8 mouse cellular contexts compared by ENCODE assay signal in genomic region chr9:66919981-66920380, GRCm38 (mm10). TPM values are rescaled to one million over a fixed set of nuclear protein-coding genes. Genes with fewer than 3 reads are reported as not detected.
DNase-seq lines count a peak whose midpoint lies in the region; ATAC-seq and TF ChIP-seq lines count a peak whose summit lies in the region.

No protein-coding gene starts in this region.

- H3K27me3 ChIP-seq in kidney, embryonic 16.5 days (ENCODE audit: insufficient read depth, low read length), result no peaks in the 10 kb centered on the region
- no peaks in the 10 kb centered on the region for H3K27me3 ChIP-seq in forebrain, embryonic 15.5 days
- H3K27me3 ChIP-seq in limb, embryonic 13.5 days, result no peaks in the 10 kb centered on the region
- no peaks in the 10 kb centered on the region for H3K27me3 ChIP-seq in neural tube, embryonic 14.5 days (ENCODE audit: control insufficient read depth, insufficient read depth, low read length)

- no peak for TF ChIP-seq CTCF in bone marrow macrophage, adult 2 months (IDR thresholded peaks at IDR 0.05; ENCODE audit: low read depth, low read length)

- WGBS in kidney, embryonic 16.5 days, result 0% methylated on average over 14 of the region's 14 CpGs
- 0% methylated on average over 14 of the region's 14 CpGs for WGBS in forebrain, embryonic 15.5 days
- WGBS in limb, embryonic 13.5 days, result under 1% methylated on average over 14 of the region's 14 CpGs
- 0% methylated on average over 14 of the region's 14 CpGs for WGBS in neural tube, embryonic 14.5 days

- H3K4me3 ChIP-seq in kidney, embryonic 16.5 days (ENCODE audit: low read length), result peak overlapping the region; percentile 99
- H3K4me3 ChIP-seq in bone marrow macrophage, adult 2 months (ENCODE audit: insufficient read depth, low read length), result peak overlapping the region; percentile 52
- peak overlapping the region; percentile 61 for H3K4me3 ChIP-seq in forebrain, embryonic 15.5 days
- peak overlapping the region; percentile 90 for H3K4me3 ChIP-seq in limb, embryonic 13.5 days
- peak overlapping the region; percentile 89 for H3K4me3 ChIP-seq in neural tube, embryonic 14.5 days (ENCODE audit: low read depth, low read length)

- no peak for TF ChIP-seq POLR2A in bone marrow macrophage, adult 2 months (IDR thresholded peaks at IDR 0.05; ENCODE audit: borderline replicate concordance, low read depth, low read length)

- no peaks in the 10 kb centered on the region for H3K36me3 ChIP-seq in kidney, embryonic 16.5 days (ENCODE audit: insufficient read depth, low read length)
- H3K36me3 ChIP-seq in forebrain, embryonic 15.5 days, result no peaks in the 10 kb centered on the region
- H3K36me3 ChIP-seq in limb, embryonic 13.5 days, result no peaks in the 10 kb centered on the region
- H3K36me3 ChIP-seq in neural tube, embryonic 14.5 days (ENCODE audit: control insufficient read depth, insufficient read depth, low read length), result no peaks in the 10 kb centered on the region

- DNase-seq in kidney, adult 9 months, result no peak
- DNase-seq in Muller cell, postnatal 12 days (ENCODE audit: inconsistent ontology term), result no peak
- no peak for DNase-seq in left cerebral cortex, postnatal 25 days (ENCODE audit: low spot score in 2 of 2)

- peak overlapping the region; percentile 93 for H3K4me2 ChIP-seq in kidney, embryonic 16.5 days (replicated peaks; ENCODE audit: low read depth, low read length)
- H3K4me2 ChIP-seq in forebrain, embryonic 15.5 days (replicated peaks), result peak overlapping the region; percentile 55
- peak overlapping the region; percentile 90 for H3K4me2 ChIP-seq in limb, embryonic 13.5 days (replicated peaks)
- peak overlapping the region; percentile 63 for H3K4me2 ChIP-seq in neural tube, embryonic 14.5 days (ENCODE audit: low read depth, low read length)

- intact Hi-C loops in left cerebral cortex, postnatal 25 days (cut with DNase I), result loop anchor here (1.0 to 10.0 kb wide), 4 partner anchors 43 to 275 kb away; partner anchors contain the start of genes Aph1c and Lactb

- H3K9me3 ChIP-seq in kidney, embryonic 16.5 days (ENCODE audit: low read length), result no peaks in the 10 kb centered on the region
- H3K9me3 ChIP-seq in forebrain, embryonic 15.5 days, result no peaks in the 10 kb centered on the region
- no peaks in the 10 kb centered on the region for H3K9me3 ChIP-seq in limb, embryonic 13.5 days
- H3K9me3 ChIP-seq in neural tube, embryonic 14.5 days (ENCODE audit: control insufficient read depth, low read length), result no peaks in the 10 kb centered on the region

- peak overlapping the region; percentile 62 for H3K9ac ChIP-seq in kidney, embryonic 16.5 days (replicated peaks; ENCODE audit: low read length)
- H3K9ac ChIP-seq in forebrain, embryonic 15.5 days (replicated peaks), result peak overlapping the region; percentile 46
- peak overlapping the region; percentile 66 for H3K9ac ChIP-seq in limb, embryonic 13.5 days
- peak overlapping the region; percentile 28; the same call in 1 of the 2 replicates for H3K9ac ChIP-seq in neural tube, embryonic 14.5 days (replicated peaks; ENCODE audit: low read depth, low read length)

- peaks cover 20% of the 10 kb centered on the region for H3K4me1 ChIP-seq in kidney, embryonic 16.5 days (ENCODE audit: insufficient read depth, low read length)
- H3K4me1 ChIP-seq in bone marrow macrophage, adult 2 months (ENCODE audit: control insufficient read depth, insufficient read depth, low read length), result peaks cover 24% of the 10 kb centered on the region
- peaks cover 43% of the 10 kb centered on the region for H3K4me1 ChIP-seq in forebrain, embryonic 15.5 days
- H3K4me1 ChIP-seq in limb, embryonic 13.5 days, result peaks cover 21% of the 10 kb centered on the region
- peaks cover 5% of the 10 kb centered on the region; the same call in 1 of the 2 replicates for H3K4me1 ChIP-seq in neural tube, embryonic 14.5 days (ENCODE audit: control insufficient read depth, insufficient read depth, low read length)

- peak overlapping the region; percentile 72 for H3K27ac ChIP-seq in kidney, embryonic 16.5 days (ENCODE audit: low read length)
- no peak overlapping the region for H3K27ac ChIP-seq in bone marrow macrophage, adult 2 months (ENCODE audit: insufficient read depth, low read depth, low read length)
- H3K27ac ChIP-seq in forebrain, embryonic 15.5 days (replicated peaks), result peak overlapping the region; percentile 81
- peak overlapping the region; percentile 70 for H3K27ac ChIP-seq in limb, embryonic 13.5 days
- peak overlapping the region; percentile 70; the same call in 1 of the 2 replicates for H3K27ac ChIP-seq in neural tube, embryonic 14.5 days (ENCODE audit: low read depth, low read length)

- peak; percentile 56; the same call in 1 of the 2 replicates for ATAC-seq in kidney, embryonic 16.5 days (ENCODE audit: low FRiP score, low TSS enrichment)
- peak; percentile 57 for ATAC-seq in forebrain, embryonic 15.5 days (replicated peaks)
- ATAC-seq in limb, embryonic 13.5 days (ENCODE audit: low FRiP score, low read depth), result peak; percentile 59
- peak; percentile 33; the same call in 1 of the 2 replicates for ATAC-seq in neural tube, embryonic 14.5 days (ENCODE audit: low read depth)

RNA-seq across cellular contexts. Expression of gene Rab8b, which starts 0.5 kb away (rescaled TPM):
- 27.0 and 27.8 TPM in 2 replicates for polyA plus RNA-seq in kidney, embryonic 16.5 days (2015; fragmentation: Nextera tagmentation; extraction: Ambion mirVana)
- polyA plus RNA-seq in bone marrow macrophage, adult 2 months (2012; ENCODE audit: insufficient read depth, insufficient read length, missing spikeins), result 160 and 169 TPM in 2 replicates
- 39.7 and 40.6 TPM in 2 replicates for polyA plus RNA-seq in forebrain, embryonic 15.5 days (2015; fragmentation: Nextera tagmentation; extraction: Ambion mirVana)
- 17.7 and 18.4 TPM in 2 replicates for polyA plus RNA-seq in limb, embryonic 13.5 days (2015; fragmentation: Nextera tagmentation; extraction: Ambion mirVana)
- 35.5 and 41.1 TPM in 2 replicates for polyA plus RNA-seq in neural tube, embryonic 14.5 days (2014; fragmentation: Nextera tagmentation; extraction: Ambion mirVana)
- 10 to 100 TPM; 27.2 to 31.0 TPM for total RNA-seq in left cerebral cortex, postnatal 25 days (2021)

RNA-seq across cellular contexts. Expression of gene Rps27l, which starts 25.9 kb away (rescaled TPM):
- polyA plus RNA-seq in kidney, embryonic 16.5 days (2015; fragmentation: Nextera tagmentation; extraction: Ambion mirVana), result 585 and 609 TPM in 2 replicates
- 256 and 349 TPM in 2 replicates for polyA plus RNA-seq in bone marrow macrophage, adult 2 months (2012; ENCODE audit: insufficient read depth, insufficient read length, missing spikeins)
- 333 and 363 TPM in 2 replicates for polyA plus RNA-seq in forebrain, embryonic 15.5 days (2015; fragmentation: Nextera tagmentation; extraction: Ambion mirVana)
- polyA plus RNA-seq in limb, embryonic 13.5 days (2015; fragmentation: Nextera tagmentation; extraction: Ambion mirVana), result 626 and 654 TPM in 2 replicates
- 188 and 216 TPM in 2 replicates for polyA plus RNA-seq in neural tube, embryonic 14.5 days (2014; fragmentation: Nextera tagmentation; extraction: Ambion mirVana)
- total RNA-seq in left cerebral cortex, postnatal 25 days (2021), result 10 to 100 TPM; 34.0 to 34.9 TPM

RNA-seq across cellular contexts. Expression of gene Lactb, which starts 55.3 kb away (rescaled TPM):
- polyA plus RNA-seq in kidney, embryonic 16.5 days (2015; fragmentation: Nextera tagmentation; extraction: Ambion mirVana), result 16.0 and 17.7 TPM in 2 replicates
- 19.6 and 22.9 TPM in 2 replicates for polyA plus RNA-seq in bone marrow macrophage, adult 2 months (2012; ENCODE audit: insufficient read depth, insufficient read length, missing spikeins)
- polyA plus RNA-seq in forebrain, embryonic 15.5 days (2015; fragmentation: Nextera tagmentation; extraction: Ambion mirVana), result 9.6 and 9.7 TPM in 2 replicates
- 7.5 and 7.8 TPM in 2 replicates for polyA plus RNA-seq in limb, embryonic 13.5 days (2015; fragmentation: Nextera tagmentation; extraction: Ambion mirVana)
- polyA plus RNA-seq in neural tube, embryonic 14.5 days (2014; fragmentation: Nextera tagmentation; extraction: Ambion mirVana), result 15.0 and 19.0 TPM in 2 replicates
- total RNA-seq in left cerebral cortex, postnatal 25 days (2021), result 10 to 100 TPM; 18.7 to 20.5 TPM
